Mouse (Mus musculus): ENCODE data around the gene Grin2b.
"Not testable (repeated sequence)": the region's sequence is repeated elsewhere in the genome, so short reads cannot be mapped to it uniquely, and the experiment has no call there.

Grin2b gene

GRCm38 (mm10) chr6:135805436-135805835, 367.9 kb downstream of the Grin2b start:
- no peak for DNase-seq (ENCODE audit: low read depth, low spot score)

GRCm38 (mm10) chr6:135799949-135800348, 373.4 kb downstream of the Grin2b start:
- no peak for DNase-seq (ENCODE audit: low read depth, low spot score)

- DNase-seq (ENCODE audit: low read depth, low spot score): no peak
Observed at GRCm38 (mm10) chr6:135798202-135798992, 374.9 kb downstream of the Grin2b start.

- DNase-seq (ENCODE audit: low read depth, low spot score): no peak
Observed at GRCm38 (mm10) chr6:135797371-135798033, 375.8 kb downstream of the Grin2b start.

GRCm38 (mm10) chr6:135796911-135797310, 376.4 kb downstream of the Grin2b start:
- DNase-seq (ENCODE audit: low read depth, low spot score): no peak

- no peak for DNase-seq (ENCODE audit: low read depth, low spot score)
Observed at GRCm38 (mm10) chr6:135791412-135791811, 381.9 kb downstream of the Grin2b start.

GRCm38 (mm10) chr6:135789603-135790170, 383.6 kb downstream of the Grin2b start:
- no peak for DNase-seq (ENCODE audit: low read depth, low spot score)

GRCm38 (mm10) chr6:135774670-135775069, 398.6 kb downstream of the Grin2b start:
- no peak for DNase-seq (ENCODE audit: low read depth, low spot score)

GRCm38 (mm10) chr6:135767572-135767971, 405.7 kb downstream of the Grin2b start:
- DNase-seq (ENCODE audit: low read depth, low spot score): no peak

- DNase-seq (ENCODE audit: low read depth, low spot score): no peak
Observed at GRCm38 (mm10) chr6:135758735-135759134, 414.6 kb downstream of the Grin2b start.

- DNase-seq (ENCODE audit: low read depth, low spot score): no peak
Observed at GRCm38 (mm10) chr6:135756075-135756474, 417.2 kb downstream of the Grin2b start.

- no peak for DNase-seq (ENCODE audit: low read depth, low spot score)
Observed at GRCm38 (mm10) chr6:135748412-135749076, 424.8 kb downstream of the Grin2b start.

GRCm38 (mm10) chr6:135745606-135746005, 427.7 kb downstream of the Grin2b start:
- no peak for DNase-seq (ENCODE audit: low read depth, low spot score)

- no peak for DNase-seq (ENCODE audit: low read depth, low spot score)
Observed at GRCm38 (mm10) chr6:135734227-135734732, 439.0 kb downstream of the Grin2b start.

- peak; percentile 28 for DNase-seq (ENCODE audit: low read depth, low spot score)
Observed at GRCm38 (mm10) chr6:135727106-135727505, 446.2 kb downstream of the Grin2b start.

- no peak for DNase-seq (ENCODE audit: low read depth, low spot score)
Observed at GRCm38 (mm10) chr6:135721706-135722105, 451.6 kb downstream of the Grin2b start.

GRCm38 (mm10) chr6:135714906-135715305, 458.4 kb downstream of the Grin2b start:
- DNase-seq (ENCODE audit: low read depth, low spot score): no peak

GRCm38 (mm10) chr6:135714236-135714635, 459.1 kb downstream of the Grin2b start:
- DNase-seq (ENCODE audit: low read depth, low spot score): no peak

- no peak for DNase-seq (ENCODE audit: low read depth, low spot score)
Observed at GRCm38 (mm10) chr6:135713716-135714115, 459.6 kb downstream of the Grin2b start.

GRCm38 (mm10) chr6:135706850-135707522, 466.3 kb downstream of the Grin2b start:
- not testable (repeated sequence) for DNase-seq (ENCODE audit: low read depth, low spot score)

GRCm38 (mm10) chr6:135703655-135704054, 469.7 kb downstream of the Grin2b start:
- DNase-seq (ENCODE audit: low read depth, low spot score): no peak
